In the genomic region with DNA sequence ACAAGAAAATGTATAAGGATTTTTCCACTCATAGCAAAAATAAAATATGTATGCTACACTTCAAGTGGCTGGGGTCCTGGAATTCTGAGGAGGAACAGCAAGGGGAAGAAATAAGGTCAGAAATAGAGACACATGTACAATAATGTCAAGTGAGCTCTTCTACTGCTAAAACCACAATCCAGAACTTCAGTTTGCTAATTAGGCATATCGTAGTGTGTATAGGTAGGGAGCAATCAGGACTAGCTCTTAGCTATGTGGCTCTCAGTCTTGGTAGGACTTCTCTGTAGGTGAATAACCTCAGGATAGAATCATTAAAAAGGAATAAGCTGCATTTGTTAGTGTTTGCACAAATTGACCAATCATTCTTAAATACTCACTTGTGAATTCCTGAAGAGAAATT, we compare ENCODE assay signal across 30 mouse cellular contexts. TPM values are rescaled to one million over a fixed set of nuclear protein-coding genes. Genes with fewer than 3 reads are reported as not detected.
"Had no signal": no experiment of that assay in that cellular context is flagged by ENCODE, and none has a peak within 500 bp of the region (broad histone marks: within the 10 kb centered on the region; RNA-seq: fewer than 3 reads in every experiment).

No protein-coding gene starts in this region.

RNA-seq across cellular contexts. Expression of a gene that starts 23.5 kb away (rescaled TPM):
- total RNA-seq: gastrocnemius, adult 2 months; gastrocnemius, postnatal 10 days; gastrocnemius, postnatal 25 days; granulocyte monocyte progenitor cell, adult 5-6 weeks; heart, adult 18-20 months; layer of hippocampus, adult 2 months; layer of hippocampus, postnatal 10 days; layer of hippocampus, postnatal 25 days; left cerebral cortex, adult 2 months; left cerebral cortex, postnatal 14 days; left cerebral cortex, postnatal 36 days; liver, adult 2 months had no signal
- polyA plus RNA-seq: hindbrain, embryonic 10.5 days; inflammation-experienced regulatory T-cells, adult 6 months; kidney, embryonic 14.5 days; limb, embryonic 10.5 days; liver, embryonic 12.5 days had no signal

RNA-seq across cellular contexts. Expression of a gene that starts 23.6 kb away (rescaled TPM):
- total RNA-seq: gastrocnemius, adult 2 months; gastrocnemius, postnatal 10 days; gastrocnemius, postnatal 25 days; gastrocnemius, postnatal 4 days; granulocyte monocyte progenitor cell, adult 5-6 weeks; heart, adult 18-20 months; heart, adult 8-10 months; heart, postnatal 10 days; heart, postnatal 25 days; layer of hippocampus, adult 2 months; layer of hippocampus, postnatal 10 days; layer of hippocampus, postnatal 25 days; left cerebral cortex, adult 2 months; left cerebral cortex, postnatal 14 days; left cerebral cortex, postnatal 36 days; liver, adult 2 months had no signal
- polyA plus RNA-seq: frontal cortex, adult 2 months; heart, embryonic 10.5 days; heart, embryonic 12.5 days; heart, embryonic 14.5 days; hindbrain, embryonic 10.5 days; hindbrain, embryonic 12.5 days; hindbrain, embryonic 16.5 days; kidney, embryonic 14.5 days; kidney, embryonic 16.5 days; limb, embryonic 10.5 days; liver, adult 2 months had no signal

RNA-seq across cellular contexts. Expression of a gene that starts 46.0 kb away (rescaled TPM):
- total RNA-seq: gastrocnemius, adult 2 months; gastrocnemius, postnatal 10 days; gastrocnemius, postnatal 25 days; gastrocnemius, postnatal 4 days; granulocyte monocyte progenitor cell, adult 5-6 weeks; heart, adult 18-20 months; heart, adult 8-10 months; heart, postnatal 10 days; heart, postnatal 25 days; heart, postnatal 4 days; layer of hippocampus, adult 2 months; layer of hippocampus, postnatal 10 days; layer of hippocampus, postnatal 25 days; left cerebral cortex, adult 2 months; left cerebral cortex, postnatal 14 days; left cerebral cortex, postnatal 36 days; liver, adult 2 months had no signal
- polyA plus RNA-seq: frontal cortex, adult 2 months; heart, embryonic 10.5 days; heart, embryonic 12.5 days; heart, embryonic 14.5 days; hindbrain, embryonic 10.5 days; hindbrain, embryonic 12.5 days; hindbrain, embryonic 16.5 days; inflammation-experienced regulatory T-cells, adult 6 months; kidney, embryonic 14.5 days; limb, embryonic 10.5 days; limb, embryonic 13.5 days; liver, embryonic 12.5 days had no signal
